Mouse (Mus musculus) olfactory bulb, adult 2 months (tissue): ENCODE data around the gene Ldlr.

ENCODE experiments used
- CTCF ChIP-seq: fragments of 200-500 bp; IDR thresholded peaks from 2 replicates; pipeline ENCODE4 v1.5.1; 2012; ENCODE audit warnings: low read depth, mild to moderate bottlenecking, low read length, moderate library complexity; ENCODE audit not compliant: insufficient read depth
- POLR2A ChIP-seq: fragments of 200-500 bp; IDR thresholded peaks from 2 replicates; pipeline ENCODE4 v1.6.1; 2012; ENCODE audit warnings: mild to moderate bottlenecking, low read depth, low read length, moderate library complexity; ENCODE audit not compliant: insufficient read depth

GRCm38 (mm10) chr9:21758576-21759529 lies 35.6 kb downstream of the Ldlr start:
- no peak for TF ChIP-seq POLR2A
- TF ChIP-seq CTCF, result no peak
